Mouse (Mus musculus) G1E (cell line): ENCODE measurements around the gene 2610002M06Rik. TPM values are rescaled to one million over a fixed set of nuclear protein-coding genes. Genes with fewer than 3 reads are reported as not detected.

Experiments
- ATAC-seq: 2 replicates; pipeline ENCODE4 v1.8.0; 2016; ENCODE audit warnings: mild to moderate bottlenecking; ENCODE audit not compliant: insufficient number of reproducible peaks, poor library complexity, low FRiP score, severe bottlenecking; ENCODE audit errors: extremely low read depth
- DNase-seq: peaks from one replicate; pipeline ENCODE4 v3.0.0; 2012; ENCODE audit warnings: low spot score
- H3K27me3 ChIP-seq: 2 replicates; pipeline ENCODE4 v1.6.1; 2012; ENCODE audit warnings: mild to moderate bottlenecking, low read length, inconsistent platforms; ENCODE audit not compliant: insufficient read depth
- H3K36me3 ChIP-seq: replicated peaks from 2 replicates; pipeline ENCODE3; 2012; ENCODE audit warnings: mild to moderate bottlenecking, inconsistent platforms
- H3K4me1 ChIP-seq: 2 replicates; pipeline ENCODE4 v1.6.1; 2012; ENCODE audit warnings: low read depth, low read length, inconsistent platforms, mixed read lengths; ENCODE audit not compliant: insufficient read depth
- H3K4me3 ChIP-seq: 2 replicates; pipeline ENCODE4 v1.5.1; 2012; ENCODE audit warnings: low read depth, mild to moderate bottlenecking, inconsistent platforms, low read length, moderate library complexity, mixed read lengths
- H3K9me3 ChIP-seq: replicated peaks from 2 replicates; pipeline ENCODE4 v1.6.1; 2012; ENCODE audit warnings: inconsistent platforms
- CTCF ChIP-seq: IDR thresholded peaks from 2 replicates; pipeline ENCODE4 v1.5.1; 2012; ENCODE audit warnings: low read depth, low read length, inconsistent platforms, mixed read lengths
- GATA1 ChIP-seq: IDR thresholded peaks from 2 replicates; pipeline ENCODE4 v1.6.1; 2012; ENCODE audit warnings: borderline replicate concordance, low read length, inconsistent platforms, mixed read lengths
- GATA2 ChIP-seq: IDR thresholded peaks from 2 replicates; pipeline ENCODE4 v1.6.1; 2012; ENCODE audit warnings: low read depth, low read length, inconsistent platforms, borderline replicate concordance
- POLR2AphosphoS5 ChIP-seq: IDR thresholded peaks from 2 replicates; pipeline ENCODE4 v1.6.1; 2012; ENCODE audit warnings: low read depth, low read length, inconsistent platforms; ENCODE audit not compliant: insufficient replicate concordance
- TAL1 ChIP-seq: conservative IDR thresholded peaks from 2 replicates; pipeline ENCODE4 v1.6.1; 2012; ENCODE audit warnings: low read depth, low read length, inconsistent platforms, mixed read lengths
- polyA plus RNA-seq: library from polyadenylated mRNA; stranded (reverse); fragments of >175 nt; gene quantifications from 2 replicates; pipeline ENCODE4 v1.2.3, GENCODE M21; 2012
- total RNA-seq, 2 experiments: library from RNA; stranded (forward) in 1 of 2; stranded (reverse) in 1 of 2; fragments of 200-1000 nt in 1 of 2; fragments of >200 nt in 1 of 2; fragmentation: Nextera tagmentation in 1 of 2; gene quantifications; 2 replicates each; pipeline ENCODE4 v1.2.3; 2014 to 2017

The 2610002M06Rik gene
- total and polyA plus RNA-seq, 3 experiments = 4.6 to 30.2 (median 24.0) TPM

GRCm38 (mm10) chrX:107795785-107796184 is 20.3 kb downstream of the 2610002M06Rik start:
- no peak for ATAC-seq
- TF ChIP-seq CTCF (no peak), GATA1 (no peak), POLR2AphosphoS5 (no peak), TAL1 (no peak), GATA2 (no peak)
- no peaks in the 10 kb centered on the region for H3K27me3 ChIP-seq

DNA sequence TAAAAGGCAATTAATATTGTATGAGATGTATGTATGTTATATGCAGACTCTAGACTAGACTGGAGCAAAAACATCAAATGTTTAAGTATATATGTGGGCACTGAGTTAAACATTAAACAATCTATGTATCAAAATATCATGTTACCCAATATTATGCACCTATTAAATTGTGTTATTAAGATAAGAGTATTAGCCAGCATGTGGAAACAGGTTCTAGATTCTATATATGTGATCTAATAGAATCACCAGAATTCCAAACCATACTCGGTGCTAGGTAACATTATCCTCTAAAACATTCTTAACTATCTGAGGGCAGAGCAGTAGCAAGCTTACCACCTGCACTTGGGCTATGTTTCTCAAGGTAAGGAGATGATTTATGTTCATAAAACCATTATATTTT is 23.8 kb downstream of the 2610002M06Rik start, which contains the start of gene Tent5d:
TSS of gene Tent5d (plus strand) at position 301 of the 400 bp plus-strand sequence.
- H3K4me1 ChIP-seq = peaks cover 6% of the 10 kb centered on the region; the same call in 1 of the 2 replicates
- H3K36me3 ChIP-seq = peaks cover 12% of the 10 kb centered on the region
- ATAC-seq (no peak), DNase-seq (no peak)
- H3K4me3 ChIP-seq = no peak within 1 kb of the TSS
- H3K27me3 ChIP-seq = no peaks in the 10 kb centered on the region
- H3K9me3 ChIP-seq = no peaks in the 10 kb centered on the region
- TF ChIP-seq CTCF (no peak), POLR2AphosphoS5 (no peak), GATA2 (no peak), TAL1 (no peak), GATA1 (no peak)

More at GRCm38 (mm10) chrX:107795785-107796184, 20.3 kb downstream of the 2610002M06Rik start:
- peaks cover 9% of the 10 kb centered on the region; the same call in 1 of the 2 replicates for H3K4me1 ChIP-seq
- no peak overlapping the region for H3K4me3 ChIP-seq
- H3K9me3 ChIP-seq = no peaks in the 10 kb centered on the region
- no peak for DNase-seq
- H3K36me3 ChIP-seq = peaks cover 7% of the 10 kb centered on the region

DNA sequence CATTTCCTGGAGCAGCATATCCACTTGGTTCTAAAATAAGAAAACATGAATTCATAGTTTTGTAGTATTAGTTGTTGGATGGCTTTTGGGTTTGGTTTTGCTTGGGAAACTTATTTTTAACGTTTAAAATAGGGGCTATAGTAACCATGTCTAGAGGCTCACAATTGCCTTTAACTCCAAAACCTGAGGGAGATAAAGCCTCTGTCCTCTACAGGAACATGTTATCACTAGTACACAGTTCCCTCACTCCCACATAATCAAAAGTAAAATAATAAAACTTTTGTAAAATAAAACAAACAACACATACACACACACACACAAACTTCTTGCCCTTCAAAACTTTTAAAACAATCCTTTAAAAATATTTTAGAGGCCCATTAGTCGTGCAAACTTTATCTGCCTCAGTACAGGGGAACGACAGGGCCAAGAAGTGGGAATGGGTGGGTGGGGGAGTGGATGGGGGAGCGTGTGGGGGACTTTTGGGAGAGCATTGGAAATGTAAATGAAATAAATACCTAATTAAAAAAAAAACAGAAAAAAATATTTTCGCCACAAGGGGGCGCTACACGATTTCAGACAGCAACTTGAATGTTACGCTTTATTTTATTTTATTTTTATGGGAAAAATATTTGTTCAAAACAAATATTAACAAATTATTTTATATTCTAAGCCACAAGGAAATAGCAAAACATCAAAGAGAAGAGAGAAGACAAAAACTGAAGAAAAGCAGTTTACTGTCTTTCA is 25.2 kb downstream of the 2610002M06Rik start:
- Histone ChIP-seq H3K4me1 (peaks cover 5% of the 10 kb centered on the region; the same call in 1 of the 2 replicates), H3K27me3 (no peaks in the 10 kb centered on the region), H3K36me3 (peaks cover 22% of the 10 kb centered on the region), H3K9me3 (no peaks in the 10 kb centered on the region), H3K4me3 (no peak overlapping the region)
- ATAC-seq = no peak
- no peak for DNase-seq
- TF ChIP-seq TAL1 (no peak), GATA1 (no peak)

DNA sequence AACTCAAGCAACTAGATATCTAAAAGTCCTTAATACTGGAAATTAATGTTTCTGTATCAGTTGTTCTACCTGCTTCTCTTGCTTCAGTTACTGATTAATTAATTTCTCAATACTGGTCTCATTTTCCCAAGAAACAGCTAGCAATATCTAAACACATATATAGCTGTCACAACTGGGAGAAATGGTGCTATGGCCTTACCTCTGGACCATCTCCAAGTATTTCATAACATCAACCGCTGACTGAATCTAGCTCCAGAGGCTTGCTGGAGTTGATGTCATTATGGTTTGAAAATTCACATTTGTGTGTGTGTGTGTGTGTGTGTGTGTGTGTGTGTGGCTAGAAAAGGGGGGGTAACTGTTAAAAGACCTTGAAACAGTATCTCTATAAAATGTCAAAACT is 26.0 kb downstream of the 2610002M06Rik start:
- H3K36me3 ChIP-seq = peaks cover 25% of the 10 kb centered on the region

GRCm38 (mm10) chrX:107767896-107768295 is 48.2 kb downstream of the 2610002M06Rik start:
- ATAC-seq (no peak), DNase-seq (no peak)
- Histone ChIP-seq H3K4me1 (no peaks in the 10 kb centered on the region), H3K27me3 (no peaks in the 10 kb centered on the region), H3K36me3 (no peaks in the 10 kb centered on the region), H3K9me3 (no peaks in the 10 kb centered on the region), H3K4me3 (no peak overlapping the region)
- TF ChIP-seq POLR2AphosphoS5 (no peak), GATA2 (no peak), GATA1 (no peak), CTCF (no peak), TAL1 (no peak)

More for the DNA sequence above, 26.0 kb downstream of the 2610002M06Rik start:
- no peak overlapping the region for H3K4me3 ChIP-seq
- H3K4me1 ChIP-seq = peaks cover 3% of the 10 kb centered on the region; the same call in 1 of the 2 replicates
- DNase-seq (no peak), ATAC-seq (no peak)
- H3K9me3 ChIP-seq = no peaks in the 10 kb centered on the region
- H3K27me3 ChIP-seq = no peaks in the 10 kb centered on the region
- no peak for TF ChIP-seq GATA1
- no peak for TF ChIP-seq POLR2AphosphoS5
- TF ChIP-seq CTCF = no peak
- TF ChIP-seq TAL1 = no peak
- TF ChIP-seq GATA2 = no peak

Other genes starting within 250 kb of the 2610002M06Rik start
- gene Tbx22, start 148.4 kb downstream of the 2610002M06Rik start, total RNA-seq (2014; fragmentation: Nextera tagmentation) = not detected in 2 replicates
- 0.05 TPM in 1 of 2 replicates, not detected in the other for gene Tbx22, start 148.4 kb downstream of the 2610002M06Rik start, total RNA-seq (2017)
- not detected in 2 replicates for gene Tbx22, start 148.4 kb downstream of the 2610002M06Rik start, polyA plus RNA-seq
- 4.0 and 5.7 TPM in 2 replicates for gene Tent5d, start 23.7 kb downstream of the 2610002M06Rik start, total RNA-seq (2014; fragmentation: Nextera tagmentation)
- 2.9 and 3.8 TPM in 2 replicates for gene Tent5d, start 23.7 kb downstream of the 2610002M06Rik start, total RNA-seq (2017)
- gene Tent5d, start 23.7 kb downstream of the 2610002M06Rik start, polyA plus RNA-seq = not detected in 2 replicates
- not detected in 2 replicates for gene Gm732, start 132.1 kb upstream of the 2610002M06Rik start, total RNA-seq (2014; fragmentation: Nextera tagmentation)
- 0.35 TPM in 1 of 2 replicates, not detected in the other for gene Gm732, start 132.1 kb upstream of the 2610002M06Rik start, total RNA-seq (2017)
- not detected in 2 replicates for gene Gm732, start 132.1 kb upstream of the 2610002M06Rik start, polyA plus RNA-seq